Mouse (Mus musculus) forebrain, embryonic 12.5 days (tissue): ENCODE results near the gene Irf6. TPM values are rescaled to one million over a fixed set of nuclear protein-coding genes. Genes with fewer than 3 reads are reported as not detected.

ENCODE experiments used
- ATAC-seq: fragments of 200-750 bp; cut with Nextera tagmentation; 2 replicates; pipeline ENCODE4 v1.8.0; 2017; ENCODE audit warnings: moderate TSS enrichment; ENCODE audit not compliant: low FRiP score
- H3K27ac ChIP-seq: fragments of 300-500 bp; sonication (generic); 2 replicates; pipeline ENCODE4 v1.5.1; 2016; ENCODE audit warnings: mild to moderate bottlenecking
- H3K27me3 ChIP-seq: fragments of 300-500 bp; sonication (generic); 2 replicates; pipeline ENCODE4 v1.6.1; 2016; ENCODE audit warnings: mild to moderate bottlenecking
- H3K36me3 ChIP-seq: fragments of 300-500 bp; sonication (generic); replicated peaks from 2 replicates; pipeline ENCODE4 v1.6.1; 2016; ENCODE audit warnings: mild to moderate bottlenecking
- H3K4me1 ChIP-seq: fragments of 300-500 bp; sonication (generic); 2 replicates; pipeline ENCODE4 v1.6.1; 2016
- H3K4me2 ChIP-seq: fragments of 300-500 bp; sonication (generic); 2 replicates; pipeline ENCODE4 v1.6.1; 2016; ENCODE audit warnings: mild to moderate bottlenecking, moderate library complexity
- H3K4me3 ChIP-seq: fragments of 300-500 bp; sonication (generic); replicated peaks from 2 replicates; pipeline ENCODE4 v1.5.1; 2016; ENCODE audit warnings: mild to moderate bottlenecking
- H3K9ac ChIP-seq: fragments of 300-500 bp; sonication (generic); 2 replicates; pipeline ENCODE4 v1.6.1; 2016; ENCODE audit warnings: mild to moderate bottlenecking
- H3K9me3 ChIP-seq: fragments of 300-500 bp; sonication (generic); 2 replicates; pipeline ENCODE4 v1.6.1; 2016
- WGBS: fragments of 180-500 bp; shearing (Covaris S2); methylation state at CpG from one replicate; pipeline ENCODE4 v1.1.7; 2016; 5-methylcytosine and 5-hydroxymethylcytosine counted together
- polyA plus RNA-seq: library from polyadenylated mRNA; unstranded; fragments of >200 nt; fragmentation: Nextera tagmentation; extraction: Ambion mirVana; gene quantifications from 2 replicates; pipeline ENCODE4 v1.2.1, GENCODE M21; 2016

Gene Irf6
- 1.6 and 2.0 TPM in 2 replicates for polyA plus RNA-seq

GRCm38 (mm10) chr1:193152872-193153271, at the start of gene Irf6:
Gene Irf6 (plus strand): TSS chr1:193153111.
- H3K9ac ChIP-seq, result peak within 1 kb of the TSS; percentile 12; the same call in 1 of the 2 replicates
- peak; percentile 83; the same call in 1 of the 2 replicates for ATAC-seq
- H3K4me2 ChIP-seq, result peak within 1 kb of the TSS; percentile 50
- under 1% methylated on average over 30 of the region's 30 CpGs for WGBS
- H3K9me3 ChIP-seq, result no peaks in the 10 kb centered on the region
- peaks cover 57% of the 10 kb centered on the region for H3K27me3 ChIP-seq
- H3K36me3 ChIP-seq, result no peaks in the 10 kb centered on the region
- peaks cover 19% of the 10 kb centered on the region for H3K4me1 ChIP-seq
- peak within 1 kb of the TSS; percentile 29 for H3K4me3 ChIP-seq
- no peak within 1 kb of the TSS for H3K27ac ChIP-seq

GRCm38 (mm10) chr1:193112093-193112492, 40.8 kb upstream of the Irf6 start:
- H3K4me1 ChIP-seq, result no peaks in the 10 kb centered on the region
- H3K4me3 ChIP-seq, result no peak overlapping the region
- no peaks in the 10 kb centered on the region for H3K9me3 ChIP-seq
- H3K27me3 ChIP-seq, result no peaks in the 10 kb centered on the region
- ATAC-seq, result no peak
- no peak overlapping the region for H3K9ac ChIP-seq
- no peak overlapping the region for H3K27ac ChIP-seq
- no peak overlapping the region for H3K4me2 ChIP-seq
- 94% methylated on average over 9 of the region's 9 CpGs for WGBS
- peaks cover 94% of the 10 kb centered on the region for H3K36me3 ChIP-seq

- Histone ChIP-seq H3K27me3 (no peaks in the 10 kb centered on the region), H3K4me2 (no peak overlapping the region), H3K36me3 (peaks cover 83% of the 10 kb centered on the region), H3K27ac (no peak overlapping the region), H3K9me3 (no peaks in the 10 kb centered on the region), H3K4me1 (no peaks in the 10 kb centered on the region), H3K4me3 (no peak overlapping the region), H3K9ac (no peak overlapping the region)
- WGBS, result 96% methylated on average over 7 of the region's 7 CpGs
- no peak for ATAC-seq
These were observed 30.1 kb upstream of the Irf6 start for GRCm38 (mm10) chr1:193122793-193123192.

- H3K4me1 ChIP-seq, result no peaks in the 10 kb centered on the region
- no peaks in the 10 kb centered on the region for H3K9me3 ChIP-seq
- H3K4me2 ChIP-seq, result no peak overlapping the region
- no peaks in the 10 kb centered on the region for H3K27me3 ChIP-seq
- no peak overlapping the region for H3K27ac ChIP-seq
- ATAC-seq, result no peak
- no peak overlapping the region for H3K9ac ChIP-seq
- H3K36me3 ChIP-seq, result peaks cover 83% of the 10 kb centered on the region
- 91% methylated on average over 6 of the region's 6 CpGs for WGBS
- no peak overlapping the region for H3K4me3 ChIP-seq
These were observed 29.6 kb upstream of the Irf6 start for GRCm38 (mm10) chr1:193123290-193123689.

GRCm38 (mm10) chr1:193125835-193126234, 27.1 kb upstream of the Irf6 start:
- Histone ChIP-seq H3K36me3 (peaks cover 60% of the 10 kb centered on the region), H3K4me1 (peaks cover 7% of the 10 kb centered on the region), H3K9ac (no peak overlapping the region), H3K4me3 (no peak overlapping the region), H3K27ac (no peak overlapping the region), H3K9me3 (no peaks in the 10 kb centered on the region), H3K4me2 (no peak overlapping the region), H3K27me3 (no peaks in the 10 kb centered on the region)
- WGBS, result 79% methylated on average over 4 of the region's 4 CpGs
- ATAC-seq, result no peak

GRCm38 (mm10) chr1:193128055-193128454, 24.9 kb upstream of the Irf6 start:
- peaks cover 38% of the 10 kb centered on the region for H3K36me3 ChIP-seq
- ATAC-seq, result no peak
- H3K27me3 ChIP-seq, result no peaks in the 10 kb centered on the region
- peaks cover 7% of the 10 kb centered on the region for H3K4me1 ChIP-seq
- H3K9me3 ChIP-seq, result no peaks in the 10 kb centered on the region
- no peak overlapping the region for H3K4me3 ChIP-seq
- H3K9ac ChIP-seq, result no peak overlapping the region
- no peak overlapping the region for H3K27ac ChIP-seq
- WGBS, result 95% methylated on average over 6 of the region's 6 CpGs
- no peak overlapping the region for H3K4me2 ChIP-seq

GRCm38 (mm10) chr1:193129321-193129720, 23.6 kb upstream of the Irf6 start:
- Histone ChIP-seq H3K9me3 (no peaks in the 10 kb centered on the region), H3K9ac (peak overlapping the region; percentile 82), H3K4me1 (peaks cover 7% of the 10 kb centered on the region), H3K4me2 (peak overlapping the region; percentile 66), H3K27ac (no peak overlapping the region), H3K36me3 (peaks cover 26% of the 10 kb centered on the region), H3K4me3 (peak overlapping the region; percentile 96), H3K27me3 (no peaks in the 10 kb centered on the region)
- WGBS, result 31% methylated on average over 5 of the region's 5 CpGs
- no peak for ATAC-seq

- Histone ChIP-seq H3K4me2 (peak within 1 kb of the TSS; percentile 66), H3K27me3 (no peaks in the 10 kb centered on the region), H3K9ac (peak within 1 kb of the TSS; percentile 82), H3K4me1 (peaks cover 7% of the 10 kb centered on the region), H3K36me3 (peaks cover 21% of the 10 kb centered on the region), H3K9me3 (no peaks in the 10 kb centered on the region), H3K4me3 (peak within 1 kb of the TSS; percentile 96), H3K27ac (no peak within 1 kb of the TSS)
- peak; percentile 96 for ATAC-seq
- WGBS, result under 1% methylated on average over 61 of the region's 61 CpGs
These were observed 23.0 kb upstream of the Irf6 start, which contains the start of gene Diexf for GRCm38 (mm10) chr1:193129786-193130455. Gene Diexf (minus strand): TSS chr1:193130272.

GRCm38 (mm10) chr1:193130456-193130825, 22.5 kb upstream of the Irf6 start:
- WGBS, result 27% methylated on average over 11 of the region's 11 CpGs
- Histone ChIP-seq H3K9ac (no peak overlapping the region), H3K9me3 (no peaks in the 10 kb centered on the region), H3K27me3 (no peaks in the 10 kb centered on the region), H3K27ac (no peak overlapping the region), H3K4me2 (peak overlapping the region; percentile 48), H3K36me3 (peaks cover 19% of the 10 kb centered on the region), H3K4me3 (peak overlapping the region; percentile 96), H3K4me1 (peaks cover 7% of the 10 kb centered on the region)
- ATAC-seq, result peak; percentile 72

- peak; percentile 27; the same call in 1 of the 2 replicates for ATAC-seq
- Histone ChIP-seq H3K9ac (no peak overlapping the region), H3K4me1 (peaks cover 7% of the 10 kb centered on the region), H3K27me3 (no peaks in the 10 kb centered on the region), H3K4me2 (peak overlapping the region; percentile 48), H3K36me3 (peaks cover 19% of the 10 kb centered on the region), H3K9me3 (no peaks in the 10 kb centered on the region), H3K4me3 (no peak overlapping the region), H3K27ac (no peak overlapping the region)
- 85% methylated on average over 8 of the region's 8 CpGs for WGBS
These were observed 22.1 kb upstream of the Irf6 start for GRCm38 (mm10) chr1:193130839-193131238.

- Histone ChIP-seq H3K4me3 (no peak overlapping the region), H3K4me1 (peaks cover 7% of the 10 kb centered on the region), H3K36me3 (peaks cover 16% of the 10 kb centered on the region), H3K9me3 (no peaks in the 10 kb centered on the region), H3K27ac (no peak overlapping the region), H3K9ac (no peak overlapping the region), H3K4me2 (no peak overlapping the region), H3K27me3 (no peaks in the 10 kb centered on the region)
- no peak for ATAC-seq
- 93% methylated on average over 6 of the region's 6 CpGs for WGBS
These were observed 21.5 kb upstream of the Irf6 start for GRCm38 (mm10) chr1:193131311-193131948.

GRCm38 (mm10) chr1:193132385-193132784, 20.5 kb upstream of the Irf6 start:
- Histone ChIP-seq H3K27me3 (no peaks in the 10 kb centered on the region), H3K4me1 (peaks cover 7% of the 10 kb centered on the region), H3K9ac (no peak overlapping the region), H3K36me3 (peaks cover 9% of the 10 kb centered on the region), H3K4me3 (no peak overlapping the region), H3K9me3 (no peaks in the 10 kb centered on the region), H3K27ac (no peak overlapping the region), H3K4me2 (no peak overlapping the region)
- ATAC-seq, result no peak

- ATAC-seq, result no peak
- 97% methylated on average over 1 of the region's 1 CpGs for WGBS
- Histone ChIP-seq H3K4me1 (peaks cover 6% of the 10 kb centered on the region), H3K36me3 (no peaks in the 10 kb centered on the region), H3K9me3 (no peaks in the 10 kb centered on the region), H3K9ac (no peak overlapping the region), H3K4me3 (no peak overlapping the region), H3K4me2 (no peak overlapping the region), H3K27ac (no peak overlapping the region), H3K27me3 (no peaks in the 10 kb centered on the region)
These were observed 19.2 kb upstream of the Irf6 start for GRCm38 (mm10) chr1:193133726-193134125.
